Mouse (Mus musculus): ENCODE measurements around the gene Xylt1. TPM values are rescaled to one million over a fixed set of nuclear protein-coding genes. Genes with fewer than 3 reads are reported as not detected.

The Xylt1 gene
- total RNA-seq, 2 experiments from 2014 or later, result 1.7 to 5.4 TPM

DNA sequence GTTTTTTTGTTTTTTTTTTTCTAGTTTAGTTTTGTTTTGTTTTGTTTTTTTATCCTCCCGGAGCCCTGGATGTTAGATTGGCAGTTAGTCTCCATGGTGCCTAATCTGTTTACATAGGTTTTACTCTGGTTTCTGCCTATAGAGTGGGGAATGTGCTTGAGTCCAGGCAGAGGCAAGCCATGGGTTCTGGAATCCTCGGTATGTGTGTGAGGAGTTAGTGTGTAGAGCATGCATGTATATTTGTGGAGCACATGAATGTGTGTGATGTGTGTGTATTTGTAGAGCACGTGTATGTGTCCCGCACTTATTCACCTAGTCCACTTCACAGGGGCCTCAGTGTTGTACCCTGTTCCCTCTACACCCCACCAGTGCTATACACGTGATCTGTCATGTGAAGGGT is 48.7 kb downstream of the Xylt1 start:
- no peak for ATAC-seq (replicated peaks; ENCODE audit: low FRiP score, poor library complexity, severe bottlenecking)

DNA sequence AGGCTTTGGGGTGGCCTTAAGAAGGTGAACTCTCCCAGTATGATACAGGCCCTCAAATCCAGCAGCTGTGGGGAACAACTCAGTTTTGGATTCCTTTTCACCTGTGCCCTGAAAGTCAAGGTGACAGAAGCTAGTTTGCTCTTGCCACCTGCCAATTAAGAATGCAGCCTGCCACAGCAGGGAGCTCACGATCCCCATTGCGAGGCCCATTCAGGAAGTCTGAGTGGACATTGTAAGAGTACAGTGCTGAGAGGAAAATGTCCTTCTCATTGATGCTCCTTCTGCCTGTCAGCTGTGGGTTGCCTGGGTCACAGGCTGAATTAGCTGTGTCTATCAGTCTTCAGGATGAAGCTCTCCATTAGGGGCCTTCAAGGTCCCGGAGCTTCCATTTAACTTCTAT is 49.1 kb downstream of the Xylt1 start:
- no peak for ATAC-seq (replicated peaks; ENCODE audit: low FRiP score, poor library complexity, severe bottlenecking)

DNA sequence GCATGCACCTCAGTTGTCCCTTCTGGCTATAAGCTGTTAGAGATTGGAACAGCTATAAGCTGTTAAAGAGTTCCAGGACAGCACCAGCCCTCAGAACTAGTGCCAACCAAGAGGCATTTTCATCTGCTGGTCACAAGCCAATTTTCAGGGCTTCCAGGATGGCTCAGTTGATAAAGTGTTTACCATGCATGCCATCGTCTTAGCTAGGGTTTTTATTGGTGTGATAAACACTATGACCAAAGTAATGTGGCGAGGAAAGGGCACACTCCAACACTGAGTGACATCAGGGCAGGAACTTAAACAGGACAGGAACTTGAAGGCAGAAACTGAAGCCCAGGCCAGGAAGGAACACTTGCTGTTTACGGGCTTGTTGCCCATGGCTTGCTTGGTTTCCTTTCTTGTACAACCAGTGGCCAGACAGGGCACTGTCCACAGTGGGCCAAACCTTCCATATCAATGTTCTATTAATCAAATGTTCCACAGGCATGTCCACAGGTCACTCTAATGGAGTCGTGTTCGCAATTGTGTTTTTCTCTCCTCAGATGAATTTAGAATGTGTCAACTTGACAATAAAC is 49.7 kb downstream of the Xylt1 start:
- ATAC-seq (replicated peaks; ENCODE audit: low FRiP score, poor library complexity, severe bottlenecking), result no peak

DNA sequence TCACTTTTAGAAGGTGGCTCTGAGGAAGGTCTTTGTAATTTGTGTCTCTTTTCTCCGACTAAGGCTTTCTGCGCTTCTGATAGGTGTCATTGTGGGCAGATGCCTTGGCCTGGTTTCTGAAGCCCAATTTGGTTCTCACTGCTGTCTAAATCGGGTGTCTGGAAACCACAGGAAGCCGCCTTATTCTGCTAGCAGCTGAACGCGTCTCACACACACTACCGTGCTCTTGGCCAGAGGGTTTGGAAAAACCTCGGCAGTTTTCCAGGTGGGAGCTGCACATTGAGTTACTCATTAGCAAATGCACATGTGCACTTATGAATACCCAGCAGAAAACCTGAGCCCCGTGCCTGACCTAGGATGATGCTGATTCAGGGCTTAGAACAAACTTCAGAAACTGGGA is 52.9 kb downstream of the Xylt1 start:
- ATAC-seq (replicated peaks; ENCODE audit: low FRiP score, poor library complexity, severe bottlenecking), result no peak

DNA sequence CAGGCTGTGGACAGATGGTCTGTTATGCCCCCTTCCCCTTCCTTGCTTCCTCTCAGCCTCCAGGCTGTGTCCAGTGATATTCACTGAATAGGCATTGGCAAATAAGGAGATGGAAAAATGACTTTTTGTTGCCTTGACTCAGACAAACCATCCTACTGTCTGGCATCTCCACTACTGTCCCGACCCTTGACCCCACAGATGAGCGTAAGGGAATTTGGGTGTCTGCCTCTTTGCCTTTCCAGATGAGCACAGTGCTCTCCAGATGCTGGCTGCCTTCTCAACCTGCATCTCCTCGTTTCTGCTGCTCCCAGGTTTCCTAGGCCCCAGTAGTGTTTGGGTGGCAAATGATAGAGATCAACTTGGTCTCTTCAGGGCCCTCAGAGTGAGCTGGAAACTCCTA is 54.3 kb downstream of the Xylt1 start:
- no peak for ATAC-seq (replicated peaks; ENCODE audit: low FRiP score, poor library complexity, severe bottlenecking)

DNA sequence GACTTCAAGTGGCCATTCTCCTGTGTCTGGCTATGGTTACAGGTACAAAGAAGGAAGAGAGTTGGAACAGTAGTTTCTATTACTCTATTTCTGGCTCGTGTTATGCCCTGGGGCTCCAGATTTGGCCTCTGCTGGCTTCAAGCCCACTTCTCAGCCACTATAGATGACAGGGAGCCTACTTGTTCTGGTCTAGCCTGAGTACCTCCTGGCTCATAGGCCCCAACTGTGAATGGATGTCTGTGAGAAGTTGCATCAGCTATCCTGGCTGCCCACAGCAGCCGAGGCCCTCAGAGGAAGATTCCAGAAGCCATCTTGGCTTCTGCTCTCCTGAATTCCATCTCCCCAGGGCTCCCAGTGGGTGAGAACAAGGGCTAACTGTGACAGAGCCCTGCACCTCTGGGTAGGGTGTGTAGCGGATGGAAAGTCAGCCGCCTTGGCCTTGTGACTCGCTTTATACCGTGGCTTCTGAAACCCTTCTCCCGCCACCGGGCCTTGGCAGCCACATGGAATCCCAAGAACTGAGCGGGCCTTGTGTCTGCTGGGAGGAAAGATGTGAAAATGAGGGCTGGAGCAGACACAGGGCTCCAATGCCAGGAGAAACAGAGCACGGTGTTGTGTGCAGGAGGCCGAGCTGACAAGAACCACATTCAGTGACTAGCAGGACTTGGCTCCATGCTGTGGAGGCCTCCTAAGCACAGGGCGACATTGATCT is 55.1 kb downstream of the Xylt1 start:
- no peak for ATAC-seq (replicated peaks; ENCODE audit: low FRiP score, poor library complexity, severe bottlenecking)

DNA sequence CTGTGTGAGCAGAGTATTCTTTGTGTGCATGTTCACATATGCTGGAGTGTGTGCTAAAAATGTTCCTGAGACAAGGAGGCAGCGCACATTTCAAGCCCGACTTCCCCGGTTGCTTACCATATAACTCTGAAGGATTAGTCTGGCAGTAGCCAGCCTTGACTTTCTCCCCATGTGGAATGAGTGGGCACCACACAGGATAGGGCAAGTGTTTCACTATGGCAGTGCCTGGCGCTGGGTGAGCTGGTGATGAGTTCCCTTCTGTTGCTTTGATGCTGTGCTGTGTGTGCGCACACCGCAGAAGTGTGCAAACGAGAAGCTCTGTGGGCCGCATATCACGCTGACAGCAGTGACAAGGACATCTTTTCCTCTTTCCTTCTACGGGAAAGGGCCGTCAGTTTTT is 56.1 kb downstream of the Xylt1 start:
- ATAC-seq (replicated peaks; ENCODE audit: low FRiP score, poor library complexity, severe bottlenecking), result no peak

DNA sequence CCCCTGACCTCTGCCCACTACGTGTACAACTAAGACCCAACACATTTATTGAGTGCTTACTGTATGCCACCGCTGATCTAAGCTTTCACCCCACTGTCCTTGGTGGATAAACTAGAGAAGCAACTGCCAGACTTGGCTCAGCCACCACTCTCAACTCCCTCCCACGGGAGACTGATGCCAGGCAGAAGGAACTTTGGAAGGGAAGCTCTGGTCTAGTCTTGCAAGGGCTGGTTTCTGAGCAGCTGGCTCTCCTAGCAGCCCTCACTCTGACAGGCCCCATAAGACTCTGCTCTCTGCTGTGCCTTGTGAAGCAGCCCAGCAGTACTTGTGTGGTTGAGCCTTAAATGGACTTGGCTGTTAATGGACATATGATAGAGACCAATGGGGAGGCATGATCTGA is 60.2 kb downstream of the Xylt1 start:
- no peak for ATAC-seq (replicated peaks; ENCODE audit: low FRiP score, poor library complexity, severe bottlenecking)

DNA sequence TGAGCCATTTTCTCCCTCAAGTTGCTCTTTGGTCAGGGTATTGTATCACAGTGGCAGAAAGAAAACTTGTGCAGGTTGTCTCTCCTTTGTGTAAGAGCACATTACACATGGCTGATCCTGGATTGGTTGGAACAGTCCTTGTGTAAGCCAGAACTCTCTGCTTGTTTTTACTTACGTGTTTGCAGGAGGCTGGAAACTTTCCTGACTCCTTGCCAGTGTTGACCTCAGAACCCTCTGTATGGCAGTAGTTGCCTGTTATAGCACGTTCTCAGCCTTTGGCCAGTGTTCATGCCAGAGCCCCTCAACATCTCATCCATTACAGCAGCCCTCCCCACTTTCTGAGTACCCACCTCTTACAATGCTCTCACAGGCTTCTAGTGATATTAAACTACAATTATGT is 61.9 kb downstream of the Xylt1 start:
- no peak for ATAC-seq (replicated peaks; ENCODE audit: low FRiP score, poor library complexity, severe bottlenecking)

DNA sequence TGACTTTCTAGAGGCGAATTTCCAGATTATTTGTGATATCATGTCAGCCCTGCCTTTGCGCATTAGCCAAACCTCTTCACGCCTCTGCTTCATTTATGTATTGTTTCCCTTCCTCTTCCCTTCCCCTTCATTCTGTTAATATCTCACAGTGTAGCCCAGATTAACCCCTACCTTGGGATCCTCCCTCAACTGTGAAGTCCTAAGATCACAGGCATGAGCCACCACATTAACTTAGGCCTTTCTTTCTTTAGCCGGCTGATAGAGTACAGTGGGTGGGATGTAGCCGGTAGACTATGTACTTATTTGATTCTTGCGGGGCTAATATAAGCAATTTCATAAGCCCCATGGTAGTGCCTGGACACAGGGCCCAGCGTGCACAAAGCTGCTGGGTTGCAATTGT is 62.4 kb downstream of the Xylt1 start:
- ATAC-seq (replicated peaks; ENCODE audit: low FRiP score, poor library complexity, severe bottlenecking), result no peak

DNA sequence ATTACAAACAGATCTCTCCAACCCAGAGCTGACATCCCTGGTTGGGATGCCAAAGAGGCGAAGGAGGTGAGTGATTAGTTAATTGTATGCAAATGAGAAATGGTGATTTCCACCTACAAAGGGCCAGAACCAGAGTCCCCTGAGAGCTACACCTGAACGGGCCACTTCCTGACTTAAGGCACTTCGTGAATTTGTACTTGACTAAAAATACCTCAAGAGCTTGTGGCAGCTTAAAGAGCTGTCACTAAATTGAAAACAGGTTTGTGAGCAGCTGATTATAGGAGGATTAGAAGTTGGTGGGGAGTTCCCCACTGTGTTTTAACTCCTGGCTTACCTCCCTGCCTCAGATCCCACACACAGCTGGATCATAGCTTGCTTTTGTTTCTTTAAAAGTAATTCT is 64.7 kb downstream of the Xylt1 start:
- no peak for ATAC-seq (replicated peaks; ENCODE audit: low FRiP score, poor library complexity, severe bottlenecking)

DNA sequence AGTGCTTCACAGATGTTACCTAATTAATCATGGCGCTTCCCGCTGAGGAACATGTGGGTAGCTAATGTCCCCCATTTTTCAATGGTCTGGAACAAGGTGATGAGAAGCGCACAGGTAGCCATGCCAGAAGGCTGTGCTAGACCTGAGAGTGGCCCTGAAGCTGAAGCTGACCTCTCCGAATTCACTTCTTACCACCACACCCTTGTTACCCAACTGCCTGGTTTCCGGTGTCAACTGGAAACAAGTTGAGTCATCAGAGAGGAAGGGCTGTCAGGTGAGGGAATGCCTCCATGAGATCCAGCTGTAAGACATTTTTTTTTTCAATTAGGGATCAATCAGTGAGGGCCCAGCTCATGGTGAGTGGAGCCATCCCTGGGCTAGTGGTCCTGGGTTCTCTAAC is 68.8 kb downstream of the Xylt1 start:
- no peak for ATAC-seq (replicated peaks; ENCODE audit: low FRiP score, poor library complexity, severe bottlenecking)

DNA sequence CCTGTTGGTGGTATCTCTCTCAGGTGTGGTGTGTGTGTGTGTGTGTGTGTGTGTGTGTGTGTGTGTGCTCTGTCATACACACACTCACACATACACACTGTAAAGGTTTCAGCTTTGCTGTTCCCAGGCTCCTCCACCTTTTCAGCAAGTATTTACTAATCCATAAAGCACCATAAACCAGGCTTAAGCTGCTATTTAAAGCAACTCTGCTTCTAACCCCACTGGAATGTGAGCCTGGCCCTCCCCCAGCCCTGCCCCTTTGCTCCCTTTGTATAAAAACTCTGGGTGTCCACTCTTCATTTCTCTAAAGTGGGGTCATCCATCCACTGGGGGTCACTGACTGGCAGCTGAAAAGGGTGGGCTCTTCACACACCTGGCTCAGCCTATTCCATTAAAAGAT is 70.4 kb downstream of the Xylt1 start:
- no peak for ATAC-seq (replicated peaks; ENCODE audit: low FRiP score, poor library complexity, severe bottlenecking)

DNA sequence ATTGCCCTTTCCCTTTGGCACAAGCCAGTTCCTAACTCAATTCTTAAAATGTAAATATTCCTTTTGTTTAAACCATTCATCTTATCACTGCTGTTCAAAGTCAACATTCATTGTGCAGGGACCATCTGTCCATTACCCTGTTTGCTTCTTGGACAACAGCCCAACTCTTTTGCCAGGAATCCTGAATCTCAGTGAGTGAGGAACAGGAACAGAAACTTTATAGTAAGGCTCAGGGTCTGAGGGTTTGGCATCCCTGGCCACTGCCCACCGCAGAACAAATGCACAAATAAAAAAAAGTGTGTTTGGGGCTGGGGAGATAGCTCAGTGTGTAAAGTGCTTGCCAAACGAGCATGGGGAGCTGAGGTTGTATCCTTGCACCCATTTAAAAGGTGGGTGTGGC is 71.5 kb downstream of the Xylt1 start:
- ATAC-seq (replicated peaks; ENCODE audit: low FRiP score, poor library complexity, severe bottlenecking), result no peak

DNA sequence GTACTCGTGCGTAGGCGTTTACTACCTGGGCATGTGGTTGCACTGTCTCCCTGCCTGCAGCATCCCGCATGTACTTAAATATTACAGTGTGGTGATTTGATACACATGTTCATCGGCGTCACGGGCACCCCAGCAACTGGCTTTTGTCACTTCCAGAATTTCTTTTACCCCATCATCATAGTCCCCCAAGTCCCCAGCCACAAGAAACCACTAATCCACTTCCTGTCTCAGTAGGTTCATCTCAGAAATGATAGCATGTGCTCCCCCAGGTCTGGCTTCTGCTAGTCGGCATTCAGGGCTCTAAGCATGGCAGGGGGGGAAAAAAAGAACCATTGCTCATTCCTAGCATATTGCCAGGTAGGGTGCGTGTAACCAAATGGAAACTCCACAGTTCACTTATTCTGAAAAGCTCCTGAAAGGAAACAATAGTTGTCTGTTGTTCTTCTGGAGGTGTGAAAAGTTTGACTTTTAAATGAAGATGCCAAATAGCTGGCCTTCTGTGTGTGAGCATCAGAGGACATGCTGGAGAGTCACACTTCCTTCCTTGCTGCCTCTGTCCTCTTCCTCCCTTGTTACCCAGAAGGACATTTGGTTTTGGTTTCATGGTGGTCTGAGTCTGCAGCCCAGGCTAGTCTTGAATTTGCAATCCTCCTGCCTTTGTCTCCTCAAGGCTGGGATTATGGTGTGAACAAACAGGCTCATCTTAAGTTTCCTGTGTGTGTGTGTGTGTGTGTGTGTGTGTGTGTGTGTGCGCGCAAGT is 74.2 kb downstream of the Xylt1 start:
- no peak for ATAC-seq (replicated peaks; ENCODE audit: low FRiP score, poor library complexity, severe bottlenecking)

DNA sequence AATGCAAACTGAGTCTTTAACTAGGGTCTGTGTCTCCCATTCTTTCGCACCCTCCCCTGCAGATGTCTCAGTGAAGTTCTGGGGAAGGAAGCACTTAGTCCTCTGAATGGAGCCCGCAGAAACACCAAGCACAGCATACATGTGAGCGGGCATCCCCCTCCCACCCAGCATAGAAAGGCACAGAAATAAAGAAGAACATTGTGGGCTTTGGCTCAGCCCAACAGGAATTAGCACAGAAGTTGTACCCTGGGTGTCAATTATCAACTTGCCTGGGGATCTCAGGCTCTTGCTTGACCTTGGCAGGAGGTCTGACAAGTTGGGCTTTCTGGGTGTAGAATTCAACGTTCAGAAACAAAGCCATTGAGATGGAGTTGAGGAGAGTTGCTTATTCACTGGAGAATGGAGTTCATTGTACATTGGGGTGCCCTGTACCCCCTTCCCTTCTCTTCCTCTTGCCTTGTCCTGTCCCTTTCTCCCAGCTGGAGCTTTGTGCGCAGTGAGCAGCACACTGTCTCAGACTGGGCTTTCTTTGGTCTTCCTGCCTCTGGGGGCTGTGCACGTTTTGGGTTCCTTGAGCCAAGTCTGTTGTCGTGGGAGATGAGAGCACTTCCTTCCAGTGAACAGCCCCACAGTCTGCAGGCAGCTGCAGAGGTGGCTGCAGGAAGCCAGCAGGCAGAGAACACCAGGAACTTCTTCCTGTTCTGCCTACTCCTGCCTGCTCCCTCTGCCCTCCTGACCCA is 81.6 kb downstream of the Xylt1 start:
- ATAC-seq (replicated peaks; ENCODE audit: low FRiP score, poor library complexity, severe bottlenecking), result peak; percentile 42; the same call in 1 of the 2 replicates

DNA sequence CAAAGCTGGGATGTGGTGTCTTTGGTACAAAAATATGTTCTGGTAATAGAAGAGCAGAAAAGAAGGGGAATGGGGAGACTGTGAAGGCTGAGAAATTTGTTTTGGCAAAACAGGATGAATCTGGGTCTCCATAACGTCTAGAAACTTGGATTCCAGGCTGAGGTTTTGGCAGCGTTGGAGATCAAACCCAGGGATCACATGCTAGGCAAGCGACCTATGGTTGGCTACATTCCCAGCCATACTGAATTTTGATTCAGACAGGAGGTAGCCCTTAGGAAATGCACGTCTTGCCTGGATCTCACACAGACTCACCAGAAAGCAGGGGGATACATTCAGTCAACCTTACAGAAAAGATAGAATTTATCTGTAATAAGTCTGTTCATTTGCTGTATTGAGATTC is 84.2 kb downstream of the Xylt1 start:
- no peak for ATAC-seq (replicated peaks; ENCODE audit: low FRiP score, poor library complexity, severe bottlenecking)

DNA sequence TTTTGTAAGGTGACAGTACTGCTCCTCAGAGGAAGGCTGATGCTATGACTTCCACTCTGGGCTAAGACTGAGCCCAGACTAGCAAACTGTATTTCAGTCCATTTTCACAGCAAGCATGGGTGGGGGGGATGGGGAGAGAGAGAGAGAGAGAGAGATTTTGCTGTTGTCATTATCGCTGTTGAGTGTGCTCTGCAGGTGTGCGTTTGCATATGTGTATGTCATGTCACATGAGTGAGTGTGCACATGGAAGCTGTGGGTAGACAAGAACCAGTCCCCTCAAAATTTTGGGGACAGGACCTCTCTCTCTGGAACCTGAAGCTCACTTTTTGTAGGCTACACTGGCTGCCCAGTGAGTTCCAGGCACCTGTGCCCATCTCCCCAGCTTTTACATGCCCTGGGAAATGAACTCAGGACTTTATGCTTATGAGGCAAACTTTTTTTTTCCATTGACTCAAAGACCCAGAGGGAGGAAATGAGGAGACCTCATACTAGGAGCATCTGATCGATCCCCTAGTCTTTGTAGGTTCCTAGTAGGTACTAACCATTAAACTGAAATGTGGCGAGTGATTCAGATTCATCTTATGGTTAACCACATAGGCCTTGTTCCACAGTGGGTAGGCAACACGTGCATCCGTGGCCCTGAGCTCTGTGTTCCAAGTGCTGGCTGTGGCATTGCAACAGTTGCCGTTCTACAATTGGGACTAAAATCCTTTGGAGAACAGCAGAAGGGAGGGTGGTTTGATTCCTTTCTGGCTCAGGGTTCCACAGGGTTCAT is 85.4 kb downstream of the Xylt1 start:
- no peak for ATAC-seq (replicated peaks; ENCODE audit: low FRiP score, poor library complexity, severe bottlenecking)

DNA sequence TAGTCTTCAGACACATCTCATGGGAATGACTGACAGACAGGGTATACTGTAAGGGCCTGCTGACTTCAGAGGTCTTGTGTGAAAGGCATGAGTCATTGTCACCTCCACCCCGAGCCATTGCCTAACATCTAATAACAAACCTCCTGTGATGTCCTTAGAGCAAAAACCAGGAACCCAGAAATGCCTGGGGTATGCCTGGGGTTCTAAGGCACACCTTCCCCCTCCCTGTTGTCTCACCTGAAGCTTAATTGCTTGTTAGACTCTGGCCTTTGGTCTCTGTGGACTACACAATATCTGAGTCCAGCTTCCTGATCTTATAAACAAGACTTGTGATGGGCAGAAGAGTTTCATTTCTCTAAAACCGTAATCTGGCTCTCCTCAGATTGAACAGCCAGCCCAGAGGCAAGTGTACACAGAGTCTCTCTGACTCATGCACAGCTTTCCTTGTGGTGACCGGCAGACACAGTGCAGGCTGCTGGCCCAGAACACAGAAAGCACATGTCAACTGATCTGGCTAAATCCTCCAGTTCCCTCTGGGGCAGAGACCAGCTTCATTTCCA is 89.5 kb downstream of the Xylt1 start:
- ATAC-seq (replicated peaks; ENCODE audit: low FRiP score, poor library complexity, severe bottlenecking), result no peak

All from erythroid progenitor cell, adult 5-6 weeks (primary cell).